Mouse (Mus musculus) olfactory bulb, adult 2 months (tissue): Measurements from ENCODE around the gene Myo18a.

Experiments used
- CTCF ChIP-seq: fragments of 200-500 bp; IDR thresholded peaks from 2 replicates; pipeline ENCODE4 v1.5.1; 2012; ENCODE audit warnings: low read depth, mild to moderate bottlenecking, low read length, moderate library complexity; ENCODE audit not compliant: insufficient read depth
- POLR2A ChIP-seq: fragments of 200-500 bp; IDR thresholded peaks from 2 replicates; pipeline ENCODE4 v1.6.1; 2012; ENCODE audit warnings: mild to moderate bottlenecking, low read depth, low read length, moderate library complexity; ENCODE audit not compliant: insufficient read depth

GRCm38 (mm10) chr11:77901775-77902355 is 138.8 kb downstream of the Myo18a start:
- no peak for TF ChIP-seq CTCF
- TF ChIP-seq POLR2A = no peak
